Mouse (Mus musculus): ENCODE measurements around the gene Kcnq4. TPM values are rescaled to one million over a fixed set of nuclear protein-coding genes. Genes with fewer than 3 reads are reported as not detected.
A peak's percentile ranks its signal among the peaks of the same experiment; 100 is the strongest.

Kcnq4 gene
- polyA plus RNA-seq, 1 experiment from 2014 or later, result 0.85 TPM

GRCm38 (mm10) chr4:120730146-120730545 lies 18.3 kb downstream of the Kcnq4 start:
- ATAC-seq (replicated peaks; ENCODE audit: extremely low read depth, insufficient read depth, low FRiP score), result no peak
- peaks cover 23% of the 10 kb centered on the region for H3K4me1 ChIP-seq (ENCODE audit: control insufficient read depth, insufficient read depth, low read length)

GRCm38 (mm10) chr4:120729441-120729840 lies 19.0 kb downstream of the Kcnq4 start:
- ATAC-seq (replicated peaks; ENCODE audit: extremely low read depth, insufficient read depth, low FRiP score), result no peak
- no peak overlapping the region for H3K9ac ChIP-seq (ENCODE audit: low read length)
- H3K9me3 ChIP-seq (replicated peaks; ENCODE audit: control insufficient read depth, low read length), result no peaks in the 10 kb centered on the region
- no peak overlapping the region for H3K4me2 ChIP-seq (ENCODE audit: low read depth, low read length)
- WGBS, result 58% methylated on average over 6 of the region's 6 CpGs
- no peak overlapping the region for H3K27ac ChIP-seq (ENCODE audit: low read length)
- H3K36me3 ChIP-seq (ENCODE audit: control insufficient read depth, insufficient read depth), result no peaks in the 10 kb centered on the region
- H3K27me3 ChIP-seq (ENCODE audit: control insufficient read depth, insufficient read depth, low read length), result peaks cover 20% of the 10 kb centered on the region
- H3K4me1 ChIP-seq (ENCODE audit: control insufficient read depth, insufficient read depth, low read length), result peaks cover 23% of the 10 kb centered on the region
- H3K4me3 ChIP-seq (ENCODE audit: low read length), result no peak overlapping the region

More at GRCm38 (mm10) chr4:120730146-120730545, 18.3 kb downstream of the Kcnq4 start:
- Histone ChIP-seq H3K9ac (ENCODE audit: low read length) (no peak overlapping the region), H3K4me2 (ENCODE audit: low read depth, low read length) (no peak overlapping the region), H3K27me3 (ENCODE audit: control insufficient read depth, insufficient read depth, low read length) (peaks cover 20% of the 10 kb centered on the region), H3K36me3 (ENCODE audit: control insufficient read depth, insufficient read depth) (no peaks in the 10 kb centered on the region), H3K27ac (ENCODE audit: low read length) (no peak overlapping the region), H3K9me3 (replicated peaks; ENCODE audit: control insufficient read depth, low read length) (no peaks in the 10 kb centered on the region), H3K4me3 (ENCODE audit: low read length) (no peak overlapping the region)
- WGBS, result 38% methylated on average over 6 of the region's 6 CpGs

GRCm38 (mm10) chr4:120727842-120728241 lies 20.6 kb downstream of the Kcnq4 start:
- ATAC-seq (replicated peaks; ENCODE audit: extremely low read depth, insufficient read depth, low FRiP score), result no peak
- peaks cover 14% of the 10 kb centered on the region for H3K27me3 ChIP-seq (ENCODE audit: control insufficient read depth, insufficient read depth, low read length)
- no peaks in the 10 kb centered on the region for H3K36me3 ChIP-seq (ENCODE audit: control insufficient read depth, insufficient read depth)
- H3K27ac ChIP-seq (ENCODE audit: low read length), result no peak overlapping the region
- H3K4me3 ChIP-seq (ENCODE audit: low read length), result no peak overlapping the region
- H3K4me2 ChIP-seq (ENCODE audit: low read depth, low read length), result no peak overlapping the region
- H3K9ac ChIP-seq (ENCODE audit: low read length), result no peak overlapping the region
- H3K4me1 ChIP-seq (ENCODE audit: control insufficient read depth, insufficient read depth, low read length), result peaks cover 23% of the 10 kb centered on the region
- H3K9me3 ChIP-seq (replicated peaks; ENCODE audit: control insufficient read depth, low read length), result no peaks in the 10 kb centered on the region
- 50% methylated on average over 11 of the region's 11 CpGs for WGBS

- peak; percentile 65 for ATAC-seq (replicated peaks; ENCODE audit: extremely low read depth, insufficient read depth, low FRiP score)
- Histone ChIP-seq H3K27ac (ENCODE audit: low read length) (peak overlapping the region; percentile 58; the same call in 1 of the 2 replicates), H3K4me2 (ENCODE audit: low read depth, low read length) (no peak overlapping the region)
Observed at GRCm38 (mm10) chr4:120726174-120726573, 22.2 kb downstream of the Kcnq4 start.

GRCm38 (mm10) chr4:120725516-120726090 lies 22.8 kb downstream of the Kcnq4 start:
- H3K4me2 ChIP-seq (ENCODE audit: low read depth, low read length), result no peak overlapping the region
- 52% methylated on average over 5 of the region's 5 CpGs for WGBS
- H3K9me3 ChIP-seq (replicated peaks; ENCODE audit: control insufficient read depth, low read length), result no peaks in the 10 kb centered on the region
- no peaks in the 10 kb centered on the region for H3K36me3 ChIP-seq (ENCODE audit: control insufficient read depth, insufficient read depth)
- H3K27ac ChIP-seq (ENCODE audit: low read length), result peak overlapping the region; percentile 58; the same call in 1 of the 2 replicates
- peaks cover 2% of the 10 kb centered on the region; the same call in 1 of the 2 replicates for H3K27me3 ChIP-seq (ENCODE audit: control insufficient read depth, insufficient read depth, low read length)
- H3K9ac ChIP-seq (ENCODE audit: low read length), result no peak overlapping the region
- H3K4me3 ChIP-seq (ENCODE audit: low read length), result no peak overlapping the region
- ATAC-seq (replicated peaks; ENCODE audit: extremely low read depth, insufficient read depth, low FRiP score), result no peak
- H3K4me1 ChIP-seq (ENCODE audit: control insufficient read depth, insufficient read depth, low read length), result peaks cover 14% of the 10 kb centered on the region

More at GRCm38 (mm10) chr4:120726174-120726573, 22.2 kb downstream of the Kcnq4 start:
- no peak overlapping the region for H3K9ac ChIP-seq (ENCODE audit: low read length)
- 51% methylated on average over 4 of the region's 4 CpGs for WGBS
- H3K36me3 ChIP-seq (ENCODE audit: control insufficient read depth, insufficient read depth), result no peaks in the 10 kb centered on the region
- peaks cover 2% of the 10 kb centered on the region; the same call in 1 of the 2 replicates for H3K27me3 ChIP-seq (ENCODE audit: control insufficient read depth, insufficient read depth, low read length)
- H3K4me1 ChIP-seq (ENCODE audit: control insufficient read depth, insufficient read depth, low read length), result peaks cover 16% of the 10 kb centered on the region
- H3K4me3 ChIP-seq (ENCODE audit: low read length), result no peak overlapping the region
- no peaks in the 10 kb centered on the region for H3K9me3 ChIP-seq (replicated peaks; ENCODE audit: control insufficient read depth, low read length)

GRCm38 (mm10) chr4:120721574-120721973 lies 26.8 kb downstream of the Kcnq4 start:
- H3K4me2 ChIP-seq (ENCODE audit: low read depth, low read length), result no peak overlapping the region
- no peak overlapping the region for H3K4me3 ChIP-seq (ENCODE audit: low read length)
- no peak overlapping the region for H3K27ac ChIP-seq (ENCODE audit: low read length)
- peaks cover 14% of the 10 kb centered on the region for H3K27me3 ChIP-seq (ENCODE audit: control insufficient read depth, insufficient read depth, low read length)
- ATAC-seq (replicated peaks; ENCODE audit: extremely low read depth, insufficient read depth, low FRiP score), result no peak
- H3K9ac ChIP-seq (ENCODE audit: low read length), result no peak overlapping the region
- no peaks in the 10 kb centered on the region for H3K9me3 ChIP-seq (replicated peaks; ENCODE audit: control insufficient read depth, low read length)
- WGBS, result 75% methylated on average over 2 of the region's 2 CpGs
- H3K4me1 ChIP-seq (ENCODE audit: control insufficient read depth, insufficient read depth, low read length), result peaks cover 12% of the 10 kb centered on the region
- no peaks in the 10 kb centered on the region for H3K36me3 ChIP-seq (ENCODE audit: control insufficient read depth, insufficient read depth)

- no peaks in the 10 kb centered on the region for H3K9me3 ChIP-seq (replicated peaks; ENCODE audit: control insufficient read depth, low read length)
- H3K36me3 ChIP-seq (ENCODE audit: control insufficient read depth, insufficient read depth), result no peaks in the 10 kb centered on the region
- 39% methylated on average over 5 of the region's 5 CpGs for whole genome bisulfite sequencing
- peaks cover 24% of the 10 kb centered on the region for H3K27me3 ChIP-seq (ENCODE audit: control insufficient read depth, insufficient read depth, low read length)
- ATAC-seq (replicated peaks; ENCODE audit: extremely low read depth, insufficient read depth, low FRiP score), result no peak
- H3K4me2 ChIP-seq (ENCODE audit: low read depth, low read length), result no peak overlapping the region
- no peak overlapping the region for H3K9ac ChIP-seq (ENCODE audit: low read length)
- no peak overlapping the region for H3K4me3 ChIP-seq (ENCODE audit: low read length)
- peaks cover 6% of the 10 kb centered on the region for H3K4me1 ChIP-seq (ENCODE audit: control insufficient read depth, insufficient read depth, low read length)
- no peak overlapping the region for H3K27ac ChIP-seq (ENCODE audit: low read length)
Observed at GRCm38 (mm10) chr4:120719152-120719551, 29.3 kb downstream of the Kcnq4 start.

- Histone ChIP-seq H3K27me3 (ENCODE audit: control insufficient read depth, insufficient read depth, low read length) (peaks cover 27% of the 10 kb centered on the region), H3K4me3 (ENCODE audit: low read length) (no peak overlapping the region), H3K9ac (ENCODE audit: low read length) (no peak overlapping the region), H3K36me3 (ENCODE audit: control insufficient read depth, insufficient read depth) (no peaks in the 10 kb centered on the region), H3K4me1 (ENCODE audit: control insufficient read depth, insufficient read depth, low read length) (peaks cover 6% of the 10 kb centered on the region), H3K27ac (ENCODE audit: low read length) (no peak overlapping the region), H3K9me3 (replicated peaks; ENCODE audit: control insufficient read depth, low read length) (no peaks in the 10 kb centered on the region), H3K4me2 (ENCODE audit: low read depth, low read length) (no peak overlapping the region)
- 63% methylated on average over 8 of the region's 8 CpGs for WGBS
- no peak for ATAC-seq (replicated peaks; ENCODE audit: extremely low read depth, insufficient read depth, low FRiP score)
Observed at GRCm38 (mm10) chr4:120717591-120717990, 30.8 kb downstream of the Kcnq4 start.

- H3K27me3 ChIP-seq (ENCODE audit: control insufficient read depth, insufficient read depth, low read length), result peaks cover 27% of the 10 kb centered on the region
- WGBS, result 16% methylated on average over 12 of the region's 12 CpGs
- H3K9me3 ChIP-seq (replicated peaks; ENCODE audit: control insufficient read depth, low read length), result no peaks in the 10 kb centered on the region
- peak overlapping the region; percentile 49 for H3K4me3 ChIP-seq (ENCODE audit: low read length)
- H3K9ac ChIP-seq (ENCODE audit: low read length), result peak overlapping the region; percentile 38; the same call in 1 of the 2 replicates
- ATAC-seq (replicated peaks; ENCODE audit: extremely low read depth, insufficient read depth, low FRiP score), result no peak
- H3K36me3 ChIP-seq (ENCODE audit: control insufficient read depth, insufficient read depth), result no peaks in the 10 kb centered on the region
- peak overlapping the region; percentile 83 for H3K4me2 ChIP-seq (ENCODE audit: low read depth, low read length)
- peaks cover 6% of the 10 kb centered on the region for H3K4me1 ChIP-seq (ENCODE audit: control insufficient read depth, insufficient read depth, low read length)
- H3K27ac ChIP-seq (ENCODE audit: low read length), result no peak overlapping the region
Observed at GRCm38 (mm10) chr4:120716765-120717164, 31.6 kb downstream of the Kcnq4 start.
